Mouse (Mus musculus): ENCODE results near the gene Clec4a2. TPM values are rescaled to one million over a fixed set of nuclear protein-coding genes. Genes with fewer than 3 reads are reported as not detected.
"Not testable (repeated sequence)": the region's sequence is repeated elsewhere in the genome, so short reads cannot be mapped to it uniquely, and the experiment has no call there.

Gene Clec4a2
- polyA plus RNA-seq, 1 experiment from 2014 or later, result 0.89 TPM

- not testable (repeated sequence) for H3K36me3 ChIP-seq (ENCODE audit: control insufficient read depth, insufficient read depth, low read length); ATAC-seq (ENCODE audit: low FRiP score); H3K9ac ChIP-seq (ENCODE audit: low read length); H3K4me3 ChIP-seq (ENCODE audit: low read depth, low read length); H3K27me3 ChIP-seq (ENCODE audit: control insufficient read depth, insufficient read depth, low read length); H3K4me2 ChIP-seq; DNase-seq (ENCODE audit: low spot score, missing footprints); H3K27ac ChIP-seq (ENCODE audit: low read depth, low read length); H3K4me1 ChIP-seq (ENCODE audit: control insufficient read depth, insufficient read depth, low read length); H3K9me3 ChIP-seq (ENCODE audit: control insufficient read depth, low read length)
- whole genome bisulfite sequencing, result 68% methylated on average over 2 of the region's 2 CpGs
Measured at GRCm38 (mm10) chr6:123184862-123185261, 78.6 kb downstream of the Clec4a2 start.

Other genes starting within 250 kb of the Clec4a2 start
- gene Necap1, start 232.0 kb upstream of the Clec4a2 start, polyA plus RNA-seq (2014; fragmentation: Nextera tagmentation; extraction: Ambion mirVana), result 64.1 and 71.5 TPM in 2 replicates
- gene Clec4a1, start 184.6 kb upstream of the Clec4a2 start, polyA plus RNA-seq (2014; fragmentation: Nextera tagmentation; extraction: Ambion mirVana), result 1.6 and 1.8 TPM in 2 replicates
- 0.83 and 1.2 TPM in 2 replicates for gene Clec4a3, start 153.9 kb upstream of the Clec4a2 start, polyA plus RNA-seq (2014; fragmentation: Nextera tagmentation; extraction: Ambion mirVana)
- gene Clec4a4, start 116.1 kb upstream of the Clec4a2 start, polyA plus RNA-seq (2014; fragmentation: Nextera tagmentation; extraction: Ambion mirVana), result not detected in 2 replicates
- gene Clec4b1, start 56.5 kb upstream of the Clec4a2 start, polyA plus RNA-seq (2014; fragmentation: Nextera tagmentation; extraction: Ambion mirVana), result not detected in 2 replicates
- gene Clec4b2, start 66.5 kb downstream of the Clec4a2 start, polyA plus RNA-seq (2014; fragmentation: Nextera tagmentation; extraction: Ambion mirVana), result not detected in 2 replicates
- gene Clec4n, start 123.4 kb downstream of the Clec4a2 start, polyA plus RNA-seq (2014; fragmentation: Nextera tagmentation; extraction: Ambion mirVana), result 0.94 and 1.0 TPM in 2 replicates
- not detected in 2 replicates for gene Clec4d, start 155.7 kb downstream of the Clec4a2 start, polyA plus RNA-seq (2014; fragmentation: Nextera tagmentation; extraction: Ambion mirVana)
- not detected in 2 replicates for gene Clec4e, start 183.4 kb downstream of the Clec4a2 start, polyA plus RNA-seq (2014; fragmentation: Nextera tagmentation; extraction: Ambion mirVana)
- not detected in 2 replicates for gene Vmn2r19, start 201.9 kb downstream of the Clec4a2 start, polyA plus RNA-seq (2014; fragmentation: Nextera tagmentation; extraction: Ambion mirVana)